Mouse (Mus musculus) heart, postnatal 0 days (tissue): ENCODE data around the gene Olfr48.

Source experiments
- CTCF ChIP-seq: IDR thresholded peaks from 2 replicates; pipeline ENCODE4 v1.5.1; 2016; ENCODE audit warnings: antibody characterized with exemption, control low read depth, low read depth
- EP300 ChIP-seq: IDR thresholded peaks from 2 replicates; pipeline ENCODE4 v1.6.1; 2016; ENCODE audit warnings: antibody characterized with exemption, low read depth

DNA sequence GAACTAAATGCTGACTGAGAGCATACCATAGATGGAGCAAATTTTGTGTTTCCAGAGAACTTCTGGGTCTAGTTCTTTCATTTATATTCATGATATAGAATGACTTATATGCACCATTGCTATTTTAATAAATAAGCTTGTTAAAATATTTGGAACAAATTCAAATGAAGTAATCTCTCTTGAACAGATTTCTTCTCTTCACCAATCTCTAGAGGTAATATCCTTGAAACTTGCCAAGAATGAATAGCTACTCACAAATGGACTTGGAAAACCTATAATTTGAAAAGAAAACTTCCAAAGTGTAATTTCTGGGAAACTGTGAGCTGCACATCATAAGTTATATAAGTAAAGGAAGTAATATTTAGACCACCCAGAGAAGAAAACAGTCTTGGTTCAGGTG is 54.5 kb downstream of the Olfr48 start, which contains the start of gene Olfr1254:
- TF ChIP-seq EP300 = no peak
- no peak for TF ChIP-seq CTCF
